Mouse (Mus musculus) myocyte (in vitro differentiated cells): ENCODE data around the gene Tssc4. TPM values are rescaled to one million over a fixed set of nuclear protein-coding genes. Genes with fewer than 3 reads are reported as not detected.

Experiments
- H3K27me3 ChIP-seq: one replicate; pipeline ENCODE4 v1.6.1; 2011; ENCODE audit not compliant: control insufficient read depth, insufficient read depth, insufficient read length
- H3K36me3 ChIP-seq: one replicate; pipeline ENCODE4 v1.6.1; 2011; ENCODE audit not compliant: control insufficient read depth, insufficient read depth
- H3K4me2 ChIP-seq: one replicate; pipeline ENCODE4 v1.6.1; 2011; ENCODE audit warnings: low read depth, control low read depth
- H3K4me3 ChIP-seq: one replicate; pipeline ENCODE4 v1.5.1; 2011; ENCODE audit warnings: mild to moderate bottlenecking, control low read depth, moderate library complexity
- H3K79me2 ChIP-seq: one replicate; pipeline ENCODE4 v1.6.1; 2011; ENCODE audit not compliant: control insufficient read depth, insufficient read depth
- H3ac ChIP-seq: one replicate; pipeline ENCODE4 v1.6.1; 2011; ENCODE audit not compliant: control insufficient read depth, insufficient read length
- CEBPB ChIP-seq: IDR thresholded peaks from 2 replicates; pipeline ENCODE4 v1.6.1; 2011; ENCODE audit warnings: mild to moderate bottlenecking, moderate library complexity; ENCODE audit not compliant: poor library complexity, insufficient read depth, severe bottlenecking
- E2F4 ChIP-seq: IDR thresholded peaks from one replicate; pipeline ENCODE4 v1.6.1; 2011; ENCODE audit warnings: mild to moderate bottlenecking, control low read depth, moderate library complexity; ENCODE audit not compliant: insufficient read depth
- MAX ChIP-seq: IDR thresholded peaks from one replicate; pipeline ENCODE4 v1.6.1; 2011; ENCODE audit warnings: low read depth, mild to moderate bottlenecking, control low read depth
- MYOD1 ChIP-seq, 3 experiments: IDR thresholded peaks; one replicate each; pipeline ENCODE4 v1.6.1; 2011; ENCODE audit warnings: control low read depth in 2 of 3, low read depth in 2 of 3, mild to moderate bottlenecking in 2 of 3, moderate library complexity in 1 of 3; ENCODE audit not compliant: insufficient read length in 2 of 3, control insufficient read depth in 1 of 3
- MYOG ChIP-seq, 3 experiments: IDR thresholded peaks; one replicate each; pipeline ENCODE4 v1.6.1; 2011; ENCODE audit warnings: control low read depth in 2 of 3, low read depth in 2 of 3, mild to moderate bottlenecking in 2 of 3; ENCODE audit not compliant: insufficient read length in 2 of 3, control insufficient read depth in 1 of 3, insufficient read depth in 1 of 3
- POLR2A ChIP-seq: IDR thresholded peaks from one replicate; pipeline ENCODE4 v1.6.1; 2011; ENCODE audit warnings: low read depth, mild to moderate bottlenecking, control low read depth, moderate library complexity; ENCODE audit not compliant: insufficient read length
- POLR2AphosphoS2 ChIP-seq: IDR thresholded peaks from one replicate; pipeline ENCODE4 v1.6.1; 2011; ENCODE audit warnings: low read depth, control low read depth; ENCODE audit not compliant: insufficient read length
- REST ChIP-seq: IDR thresholded peaks from one replicate; pipeline ENCODE4 v1.6.1; 2011; ENCODE audit warnings: mild to moderate bottlenecking, control low read depth, moderate library complexity; ENCODE audit not compliant: insufficient read depth, insufficient read length
- SRF ChIP-seq: IDR thresholded peaks from one replicate; pipeline ENCODE4 v1.6.1; 2011; ENCODE audit warnings: low read depth; ENCODE audit not compliant: control insufficient read depth, insufficient read length
- TCF12 ChIP-seq: IDR thresholded peaks from one replicate; pipeline ENCODE4 v1.6.1; 2011; ENCODE audit warnings: mild to moderate bottlenecking, control low read depth; ENCODE audit not compliant: poor library complexity, insufficient read depth, severe bottlenecking
- TCF3 ChIP-seq: IDR thresholded peaks from one replicate; pipeline ENCODE4 v1.6.1; 2011; ENCODE audit warnings: low read depth, control low read depth; ENCODE audit not compliant: insufficient read length
- USF1 ChIP-seq: IDR thresholded peaks from one replicate; pipeline ENCODE4 v1.6.1; 2011; ENCODE audit warnings: low read depth, mild to moderate bottlenecking, control low read depth, moderate library complexity
- polyA plus RNA-seq: library from polyadenylated mRNA; unstranded; fragments of >200 nt; fragmentation: generic; extraction: Trizol; gene quantifications from one replicate; pipeline ENCODE4 v1.2.1, GENCODE M21; 2012; ENCODE audit warnings: missing spikeins

Tssc4 gene
- polyA plus RNA-seq, 1 experiment = 78.6 TPM

DNA sequence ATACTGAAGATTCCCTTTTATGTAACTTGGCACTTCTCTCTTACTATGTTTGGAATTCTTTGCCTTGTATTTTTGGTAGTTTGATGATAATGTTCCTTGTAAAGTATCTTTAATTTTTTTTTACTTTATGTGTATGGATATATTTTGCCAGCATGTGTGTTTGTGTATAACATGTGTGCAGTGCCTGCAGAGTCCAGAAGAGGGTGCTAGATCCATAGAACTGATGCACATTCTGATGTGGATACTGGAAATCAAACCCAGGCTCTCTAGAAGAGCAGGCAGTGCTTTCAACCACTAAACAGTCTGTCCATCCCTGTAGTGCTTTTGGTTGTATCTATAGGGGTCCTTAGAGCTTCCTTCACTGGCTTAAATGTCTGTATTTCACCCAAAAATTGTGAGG is 45.7 kb downstream of the Tssc4 start:
- Histone ChIP-seq H3ac (no peak overlapping the region), H3K27me3 (peaks cover 9% of the 10 kb centered on the region), H3K36me3 (no peaks in the 10 kb centered on the region), H3K4me3 (no peak overlapping the region), H3K4me2 (no peak overlapping the region), H3K79me2 (no peaks in the 10 kb centered on the region)
- TF ChIP-seq TCF3 = no peak
- no peak for TF ChIP-seq CEBPB
- TF ChIP-seq MYOD1 (IDR thresholded peaks at IDR 0.05; ENCODE audit: control insufficient read depth in 1 of 3, insufficient read length in 2 of 3, low read depth in 2 of 3) = no peak
- TF ChIP-seq MYOG (IDR thresholded peaks at IDR 0.05; ENCODE audit: control insufficient read depth in 1 of 3, insufficient read depth in 1 of 3, insufficient read length in 2 of 3, low read depth in 2 of 3) = no peak
- no peak for TF ChIP-seq TCF12
- TF ChIP-seq REST = no peak
- no peak for TF ChIP-seq POLR2A
- TF ChIP-seq MAX = no peak
- no peak for TF ChIP-seq SRF
- TF ChIP-seq USF1 = no peak
- no peak for TF ChIP-seq E2F4
- no peak for TF ChIP-seq POLR2AphosphoS2

DNA sequence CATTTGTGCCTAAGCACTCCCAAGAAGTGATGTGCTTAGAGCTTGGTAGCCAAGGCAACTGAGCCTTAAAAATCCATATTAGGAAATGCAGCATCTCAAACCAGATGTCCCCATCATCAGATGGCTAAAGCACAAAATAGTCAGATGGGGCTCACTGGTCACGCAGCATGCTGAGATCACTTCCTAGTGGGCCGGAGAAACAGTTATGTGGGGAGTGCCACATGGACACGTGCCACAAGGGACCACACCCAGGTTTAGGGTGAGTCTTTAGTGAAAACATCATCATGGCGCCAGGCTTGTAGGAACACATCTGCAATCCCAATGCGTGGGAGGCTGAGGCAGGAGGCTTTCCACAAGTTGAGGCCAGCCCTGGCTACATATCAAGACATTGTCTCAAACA is 47.5 kb downstream of the Tssc4 start:
- TF ChIP-seq POLR2AphosphoS2 (no peak), TCF3 (no peak), MYOG (IDR thresholded peaks at IDR 0.05; ENCODE audit: control insufficient read depth in 1 of 3, insufficient read depth in 1 of 3, insufficient read length in 2 of 3, low read depth in 2 of 3) (no peak), MYOD1 (IDR thresholded peaks at IDR 0.05; ENCODE audit: control insufficient read depth in 1 of 3, insufficient read length in 2 of 3, low read depth in 2 of 3) (no peak), REST (no peak), USF1 (no peak), E2F4 (no peak), SRF (no peak), TCF12 (no peak), MAX (no peak), CEBPB (no peak)
- no peak overlapping the region for H3ac ChIP-seq
- no peak overlapping the region for H3K4me3 ChIP-seq
- H3K36me3 ChIP-seq = no peaks in the 10 kb centered on the region
- H3K79me2 ChIP-seq = no peaks in the 10 kb centered on the region
- H3K4me2 ChIP-seq = no peak overlapping the region
- peaks cover 3% of the 10 kb centered on the region for H3K27me3 ChIP-seq

DNA sequence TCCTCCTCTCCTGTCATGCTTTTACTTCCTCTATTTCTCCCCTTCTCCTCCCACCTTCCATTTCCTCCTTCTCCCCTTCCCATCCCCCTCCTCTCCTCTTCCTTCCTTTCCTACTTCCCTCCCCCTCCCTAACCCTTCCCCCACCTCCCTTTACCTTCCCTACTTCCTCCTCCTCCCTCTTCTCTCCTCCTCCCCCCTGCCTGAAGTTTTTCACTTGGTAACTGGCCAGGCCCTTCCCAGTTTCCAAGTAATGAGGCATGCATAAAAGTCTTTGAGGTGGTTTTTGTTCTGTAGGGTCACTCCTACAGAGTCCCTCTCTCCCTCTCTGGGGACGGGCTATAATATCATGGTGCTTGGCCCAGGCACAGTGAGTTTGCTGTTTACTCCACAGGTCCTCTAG is 50.4 kb downstream of the Tssc4 start:
- no peak for TF ChIP-seq SRF
- no peak for TF ChIP-seq TCF12
- TF ChIP-seq REST = no peak
- TF ChIP-seq MYOD1 (IDR thresholded peaks at IDR 0.05; ENCODE audit: control insufficient read depth in 1 of 3, insufficient read length in 2 of 3, low read depth in 2 of 3) = no peak
- TF ChIP-seq MAX = no peak
- no peak for TF ChIP-seq CEBPB
- TF ChIP-seq MYOG (IDR thresholded peaks at IDR 0.05; ENCODE audit: control insufficient read depth in 1 of 3, insufficient read depth in 1 of 3, insufficient read length in 2 of 3, low read depth in 2 of 3) = no peak
- TF ChIP-seq E2F4 = no peak
- TF ChIP-seq USF1 = no peak
- no peak for TF ChIP-seq POLR2A
- no peak for TF ChIP-seq TCF3
- no peak for TF ChIP-seq POLR2AphosphoS2
- no peak overlapping the region for H3K4me3 ChIP-seq
- H3K79me2 ChIP-seq = no peaks in the 10 kb centered on the region
- no peaks in the 10 kb centered on the region for H3K36me3 ChIP-seq
- H3K4me2 ChIP-seq = no peak overlapping the region
- H3ac ChIP-seq = no peak overlapping the region
- H3K27me3 ChIP-seq = peaks cover 3% of the 10 kb centered on the region

DNA sequence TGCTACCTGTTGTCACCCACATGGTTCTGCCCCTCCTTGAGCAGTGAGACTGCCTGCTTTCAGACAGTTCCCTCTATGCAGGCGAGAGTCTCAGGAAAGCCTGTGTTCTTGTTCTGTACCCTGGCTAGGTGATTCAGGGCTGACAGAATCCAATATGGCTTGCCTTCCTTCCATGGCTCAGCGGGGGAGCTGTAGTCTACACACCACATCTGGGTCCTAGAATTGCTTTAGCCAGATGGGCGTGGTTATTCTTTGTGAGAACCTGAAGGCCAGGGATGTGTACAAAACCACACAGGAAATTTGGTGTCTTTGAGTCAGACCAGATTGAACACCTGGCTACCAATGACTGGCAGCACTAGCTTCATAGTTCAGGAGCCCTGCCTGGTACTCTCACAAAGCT is 50.8 kb downstream of the Tssc4 start:
- TF ChIP-seq MAX = no peak
- no peak for TF ChIP-seq TCF12
- no peak for TF ChIP-seq USF1
- no peak for TF ChIP-seq MYOG (IDR thresholded peaks at IDR 0.05; ENCODE audit: control insufficient read depth in 1 of 3, insufficient read depth in 1 of 3, insufficient read length in 2 of 3, low read depth in 2 of 3)
- no peak for TF ChIP-seq TCF3
- no peak for TF ChIP-seq SRF
- TF ChIP-seq REST = no peak
- no peak for TF ChIP-seq POLR2A
- TF ChIP-seq E2F4 = no peak
- TF ChIP-seq MYOD1 (IDR thresholded peaks at IDR 0.05; ENCODE audit: control insufficient read depth in 1 of 3, insufficient read length in 2 of 3, low read depth in 2 of 3) = no peak
- Histone ChIP-seq H3K36me3 (no peaks in the 10 kb centered on the region), H3K27me3 (peaks cover 3% of the 10 kb centered on the region), H3K4me3 (no peak overlapping the region), H3ac (no peak overlapping the region), H3K4me2 (no peak overlapping the region), H3K79me2 (no peaks in the 10 kb centered on the region)

Other genes with a start within 250 kb of the Tssc4 start
- not detected for gene Th, start 138.1 kb upstream of the Tssc4 start, polyA plus RNA-seq
- not detected for gene Ascl2, start 100.0 kb upstream of the Tssc4 start, polyA plus RNA-seq
- gene Tspan32, start 64.2 kb upstream of the Tssc4 start, polyA plus RNA-seq = 59.5 TPM
- gene Cd81, start 16.5 kb upstream of the Tssc4 start, polyA plus RNA-seq = 744 TPM
- gene Trpm5, start 25.4 kb downstream of the Tssc4 start, polyA plus RNA-seq = 6.9 TPM
- 0.12 TPM for gene Kcnq1, start 37.1 kb downstream of the Tssc4 start, polyA plus RNA-seq